Mouse (Mus musculus): ENCODE results near the gene Gm26920. TPM values are rescaled to one million over a fixed set of nuclear protein-coding genes. Genes with fewer than 3 reads are reported as not detected.
A peak's percentile ranks its signal among the peaks of the same experiment; 100 is the strongest.

Gm26920 gene
- polyA plus RNA-seq, 1 experiment from 2014 or later = not detected

- ATAC-seq (ENCODE audit: insufficient read depth) = no peak
- Histone ChIP-seq H3K4me3 (replicated peaks) (no peak overlapping the region), H3K9ac (no peak overlapping the region), H3K27me3 (no peaks in the 10 kb centered on the region), H3K36me3 (replicated peaks) (peaks cover 64% of the 10 kb centered on the region), H3K4me2 (no peak overlapping the region), H3K27ac (replicated peaks) (no peak overlapping the region), H3K9me3 (replicated peaks) (no peaks in the 10 kb centered on the region), H3K4me1 (replicated peaks) (peaks cover 3% of the 10 kb centered on the region; the same call in 1 of the 2 replicates)
- 83% methylated on average over 9 of the region's 9 CpGs for WGBS (ENCODE audit: insufficient replicate concordance)
Observed at GRCm38 (mm10) chr7:30023324-30023723, 66.9 kb downstream of the Gm26920 start.

GRCm38 (mm10) chr7:30019543-30019942, 70.7 kb downstream of the Gm26920 start:
- Histone ChIP-seq H3K9ac (no peak overlapping the region), H3K4me2 (no peak overlapping the region), H3K36me3 (replicated peaks) (peaks cover 87% of the 10 kb centered on the region), H3K27ac (replicated peaks) (no peak overlapping the region), H3K9me3 (replicated peaks) (no peaks in the 10 kb centered on the region), H3K4me1 (replicated peaks) (peaks cover under 1% of the 10 kb centered on the region; the same call in 1 of the 2 replicates), H3K27me3 (no peaks in the 10 kb centered on the region), H3K4me3 (replicated peaks) (no peak overlapping the region)
- no peak for ATAC-seq (ENCODE audit: insufficient read depth)
- WGBS (ENCODE audit: insufficient replicate concordance) = 57% methylated on average over 2 of the region's 2 CpGs

DNA sequence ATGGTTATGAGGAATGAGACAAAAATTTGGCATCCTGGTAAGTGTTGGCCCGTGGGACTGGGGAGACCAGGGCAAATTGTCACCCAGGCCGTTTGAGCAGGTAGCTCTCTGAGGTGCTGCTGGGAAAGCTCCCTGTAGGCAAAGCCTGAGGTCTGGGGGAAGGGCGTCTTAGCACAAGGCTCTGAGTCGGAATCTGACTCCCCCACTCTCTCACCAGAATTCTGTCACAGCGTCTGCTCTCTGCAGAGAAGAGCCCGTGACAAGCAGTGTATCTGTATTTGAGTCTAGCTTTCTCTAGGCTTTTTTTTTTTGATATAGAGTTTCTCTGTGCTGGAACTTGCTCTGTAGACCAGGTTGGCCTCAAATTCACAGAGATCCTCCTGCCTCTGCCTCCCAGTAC, 73.0 kb downstream of the Gm26920 start:
- H3K27me3 ChIP-seq = no peaks in the 10 kb centered on the region
- no peaks in the 10 kb centered on the region for H3K4me1 ChIP-seq (replicated peaks)
- no peak for ATAC-seq (ENCODE audit: insufficient read depth)
- H3K27ac ChIP-seq (replicated peaks) = no peak overlapping the region
- WGBS (ENCODE audit: insufficient replicate concordance) = 75% methylated on average over 6 of the region's 6 CpGs
- H3K36me3 ChIP-seq (replicated peaks) = peaks cover 81% of the 10 kb centered on the region
- no peak overlapping the region for H3K4me2 ChIP-seq
- no peaks in the 10 kb centered on the region for H3K9me3 ChIP-seq (replicated peaks)
- no peak overlapping the region for H3K9ac ChIP-seq
- no peak overlapping the region for H3K4me3 ChIP-seq (replicated peaks)

GRCm38 (mm10) chr7:30012956-30013363, 77.2 kb downstream of the Gm26920 start:
- H3K9ac ChIP-seq = no peak overlapping the region
- no peaks in the 10 kb centered on the region for H3K9me3 ChIP-seq (replicated peaks)
- peaks cover 66% of the 10 kb centered on the region for H3K36me3 ChIP-seq (replicated peaks)
- no peak for ATAC-seq (ENCODE audit: insufficient read depth)
- H3K4me2 ChIP-seq = no peak overlapping the region
- no peaks in the 10 kb centered on the region for H3K4me1 ChIP-seq (replicated peaks)
- H3K27ac ChIP-seq (replicated peaks) = no peak overlapping the region
- H3K27me3 ChIP-seq = no peaks in the 10 kb centered on the region
- H3K4me3 ChIP-seq (replicated peaks) = no peak overlapping the region
- 73% methylated on average over 4 of the region's 4 CpGs for WGBS (ENCODE audit: insufficient replicate concordance)

- Histone ChIP-seq H3K9ac (no peak overlapping the region), H3K9me3 (replicated peaks) (no peaks in the 10 kb centered on the region), H3K4me1 (replicated peaks) (no peaks in the 10 kb centered on the region), H3K27me3 (no peaks in the 10 kb centered on the region), H3K4me3 (replicated peaks) (no peak overlapping the region), H3K36me3 (replicated peaks) (peaks cover 60% of the 10 kb centered on the region), H3K27ac (replicated peaks) (no peak overlapping the region), H3K4me2 (no peak overlapping the region)
- no peak for ATAC-seq (ENCODE audit: insufficient read depth)
- WGBS (ENCODE audit: insufficient replicate concordance) = 76% methylated on average over 10 of the region's 10 CpGs
Observed at GRCm38 (mm10) chr7:30010551-30011195, 79.5 kb downstream of the Gm26920 start.

DNA sequence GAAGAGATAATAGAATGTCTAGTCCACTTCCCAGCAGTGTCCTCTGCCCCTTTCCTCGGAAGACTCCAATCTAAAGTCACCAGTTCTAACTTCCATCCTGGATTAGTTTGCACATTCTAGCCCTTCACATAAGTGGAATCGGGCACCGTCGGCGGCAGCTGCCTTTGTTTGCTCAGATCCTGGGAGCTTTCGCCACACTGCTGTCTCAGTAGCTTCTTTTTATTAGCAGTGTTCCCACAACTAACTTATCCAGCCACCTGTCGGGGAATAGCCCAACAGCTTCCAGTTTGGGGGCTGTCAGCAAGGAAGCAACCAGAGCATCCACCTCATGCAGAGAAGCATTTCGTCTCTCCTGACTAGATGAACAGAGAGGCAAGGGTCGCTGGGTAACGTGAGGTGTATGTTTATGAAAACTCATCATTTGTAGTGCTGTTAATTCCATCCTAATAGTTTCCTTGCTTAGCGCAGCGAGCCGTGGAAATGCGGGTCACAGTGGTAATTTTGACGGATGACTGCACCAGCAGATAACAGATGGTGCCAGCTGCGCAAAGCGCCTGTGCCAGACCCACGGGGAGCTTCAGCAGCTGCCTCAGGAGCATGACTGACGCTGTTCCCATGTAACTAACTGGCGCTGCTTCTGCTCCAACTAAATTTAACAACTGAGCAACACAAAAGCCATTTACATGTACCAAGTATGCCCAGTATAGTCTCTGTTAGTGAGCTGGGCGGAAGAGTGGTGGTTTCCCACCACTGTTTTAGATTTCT, 80.7 kb downstream of the Gm26920 start:
- no peak for ATAC-seq (ENCODE audit: insufficient read depth)
- peaks cover 48% of the 10 kb centered on the region for H3K36me3 ChIP-seq (replicated peaks)
- no peak overlapping the region for H3K27ac ChIP-seq (replicated peaks)
- no peak overlapping the region for H3K4me3 ChIP-seq (replicated peaks)
- no peaks in the 10 kb centered on the region for H3K27me3 ChIP-seq
- H3K9me3 ChIP-seq (replicated peaks) = no peaks in the 10 kb centered on the region
- no peak overlapping the region for H3K4me2 ChIP-seq
- H3K9ac ChIP-seq = no peak overlapping the region
- H3K4me1 ChIP-seq (replicated peaks) = no peaks in the 10 kb centered on the region
- WGBS (ENCODE audit: insufficient replicate concordance) = 77% methylated on average over 21 of the region's 21 CpGs

GRCm38 (mm10) chr7:30008020-30008690, 82.1 kb downstream of the Gm26920 start:
- Histone ChIP-seq H3K4me1 (replicated peaks) (no peaks in the 10 kb centered on the region), H3K9me3 (replicated peaks) (no peaks in the 10 kb centered on the region), H3K4me2 (no peak overlapping the region), H3K4me3 (replicated peaks) (no peak overlapping the region), H3K27me3 (no peaks in the 10 kb centered on the region), H3K27ac (replicated peaks) (0 out of 2 replicates have a peak overlapping the region, but pooled peaks have one; percentile 24), H3K9ac (no peak overlapping the region), H3K36me3 (replicated peaks) (peaks cover 35% of the 10 kb centered on the region)
- ATAC-seq (ENCODE audit: insufficient read depth) = no peak
- WGBS (ENCODE audit: insufficient replicate concordance) = 66% methylated on average over 6 of the region's 6 CpGs

GRCm38 (mm10) chr7:30007601-30008000, 82.6 kb downstream of the Gm26920 start:
- WGBS (ENCODE audit: insufficient replicate concordance) = 58% methylated on average over 1 of the region's 1 CpGs
- H3K4me3 ChIP-seq (replicated peaks) = no peak overlapping the region
- no peak overlapping the region for H3K27ac ChIP-seq (replicated peaks)
- H3K36me3 ChIP-seq (replicated peaks) = peaks cover 36% of the 10 kb centered on the region
- no peak overlapping the region for H3K9ac ChIP-seq
- no peaks in the 10 kb centered on the region for H3K9me3 ChIP-seq (replicated peaks)
- no peak overlapping the region for H3K4me2 ChIP-seq
- no peaks in the 10 kb centered on the region for H3K27me3 ChIP-seq
- ATAC-seq (ENCODE audit: insufficient read depth) = no peak
- H3K4me1 ChIP-seq (replicated peaks) = no peaks in the 10 kb centered on the region

Small RNA genes lying within 50 kb of the gene (microRNA-seq; reads per million reads assigned to microRNA genes)
- gene Gm23368 = not detected

Other genes starting within 250 kb of the Gm26920 start
- gene Zfp940, start 236.7 kb downstream of the Gm26920 start, polyA plus RNA-seq (2015; fragmentation: Nextera tagmentation; extraction: Ambion mirVana) = 0.36 and 0.83 TPM in 2 replicates
- gene Zfp420, start 230.4 kb downstream of the Gm26920 start, polyA plus RNA-seq (2015; fragmentation: Nextera tagmentation; extraction: Ambion mirVana) = 0.91 and 0.97 TPM in 2 replicates
- 1.4 and 1.7 TPM in 2 replicates for gene Zfp27, start 183.8 kb downstream of the Gm26920 start, polyA plus RNA-seq (2015; fragmentation: Nextera tagmentation; extraction: Ambion mirVana)
- 0.35 and 0.39 TPM in 2 replicates for gene Zfp383, start 182.2 kb downstream of the Gm26920 start, polyA plus RNA-seq (2015; fragmentation: Nextera tagmentation; extraction: Ambion mirVana)
- gene Zfp74, start 136.3 kb downstream of the Gm26920 start, polyA plus RNA-seq (2015; fragmentation: Nextera tagmentation; extraction: Ambion mirVana) = 1.5 and 1.8 TPM in 2 replicates
- gene Zfp568, start 106.5 kb downstream of the Gm26920 start, polyA plus RNA-seq (2015; fragmentation: Nextera tagmentation; extraction: Ambion mirVana) = 8.2 and 12.5 TPM in 2 replicates
- 0.37 and 0.53 TPM in 2 replicates for gene Zfp14, start 39.0 kb downstream of the Gm26920 start, polyA plus RNA-seq (2015; fragmentation: Nextera tagmentation; extraction: Ambion mirVana)
- 1.3 and 1.6 TPM in 2 replicates for gene Zfp82, start 17.5 kb downstream of the Gm26920 start, polyA plus RNA-seq (2015; fragmentation: Nextera tagmentation; extraction: Ambion mirVana)
- gene Zfp566, start 117 bp upstream of the Gm26920 start, polyA plus RNA-seq (2015; fragmentation: Nextera tagmentation; extraction: Ambion mirVana) = 1.4 and 1.9 TPM in 2 replicates
- 12.2 and 13.4 TPM in 2 replicates for gene Zfp260, start 4.4 kb upstream of the Gm26920 start, polyA plus RNA-seq (2015; fragmentation: Nextera tagmentation; extraction: Ambion mirVana)
- gene Zfp382, start 31.5 kb upstream of the Gm26920 start, polyA plus RNA-seq (2015; fragmentation: Nextera tagmentation; extraction: Ambion mirVana) = 1.4 and 1.6 TPM in 2 replicates
- 4.2 and 4.5 TPM in 2 replicates for gene Zfp146, start 79.3 kb upstream of the Gm26920 start, polyA plus RNA-seq (2015; fragmentation: Nextera tagmentation; extraction: Ambion mirVana)
- 5.6 and 7.7 TPM in 2 replicates for gene Cox7a1, start 93.7 kb upstream of the Gm26920 start, polyA plus RNA-seq (2015; fragmentation: Nextera tagmentation; extraction: Ambion mirVana)
- 36.2 and 40.8 TPM in 2 replicates for gene Capns1, start 108.4 kb upstream of the Gm26920 start, polyA plus RNA-seq (2015; fragmentation: Nextera tagmentation; extraction: Ambion mirVana)
- 43.3 and 44.4 TPM in 2 replicates for gene Polr2i, start 141.5 kb upstream of the Gm26920 start, polyA plus RNA-seq (2015; fragmentation: Nextera tagmentation; extraction: Ambion mirVana)
- gene Tbcb, start 141.9 kb upstream of the Gm26920 start, polyA plus RNA-seq (2015; fragmentation: Nextera tagmentation; extraction: Ambion mirVana) = 42.0 and 44.0 TPM in 2 replicates
- not detected in 2 replicates for gene Ovol3, start 145.3 kb upstream of the Gm26920 start, polyA plus RNA-seq (2015; fragmentation: Nextera tagmentation; extraction: Ambion mirVana)
- 0.17 TPM in 2 replicates for gene Thap8, start 189.7 kb upstream of the Gm26920 start, polyA plus RNA-seq (2015; fragmentation: Nextera tagmentation; extraction: Ambion mirVana)
- 8.1 and 8.9 TPM in 2 replicates for gene Wdr62, start 190.0 kb upstream of the Gm26920 start, polyA plus RNA-seq (2015; fragmentation: Nextera tagmentation; extraction: Ambion mirVana)
- 0.55 and 0.76 TPM in 2 replicates for gene Clip3, start 201.3 kb upstream of the Gm26920 start, polyA plus RNA-seq (2015; fragmentation: Nextera tagmentation; extraction: Ambion mirVana)
- gene Alkbh6, start 218.3 kb upstream of the Gm26920 start, polyA plus RNA-seq (2015; fragmentation: Nextera tagmentation; extraction: Ambion mirVana) = 15.9 and 16.5 TPM in 2 replicates
- 15.7 and 20.2 TPM in 2 replicates for gene Syne4, start 224.4 kb upstream of the Gm26920 start, polyA plus RNA-seq (2015; fragmentation: Nextera tagmentation; extraction: Ambion mirVana)
- gene E130208F15Rik, start 231.3 kb upstream of the Gm26920 start, polyA plus RNA-seq (2015; fragmentation: Nextera tagmentation; extraction: Ambion mirVana) = 1.4 and 2.0 TPM in 2 replicates
- 4.3 and 5.1 TPM in 2 replicates for gene Sdhaf1, start 233.5 kb upstream of the Gm26920 start, polyA plus RNA-seq (2015; fragmentation: Nextera tagmentation; extraction: Ambion mirVana)

Measured in liver, embryonic 15.5 days (tissue).